Mouse (Mus musculus): ENCODE measurements around the gene Bmper. TPM values are rescaled to one million over a fixed set of nuclear protein-coding genes. Genes with fewer than 3 reads are reported as not detected.

The Bmper gene
- polyA plus RNA-seq, 1 experiment from 2014 or later, result 17.0 TPM

GRCm38 (mm10) chr9:23311956-23312355, 89.1 kb downstream of the Bmper start:
- H3K4me2 ChIP-seq (replicated peaks), result no peak overlapping the region
- H3K9me3 ChIP-seq, result no peaks in the 10 kb centered on the region
- no peaks in the 10 kb centered on the region for H3K36me3 ChIP-seq
- H3K27me3 ChIP-seq, result no peaks in the 10 kb centered on the region
- peaks cover 10% of the 10 kb centered on the region for H3K4me1 ChIP-seq
- no peak for ATAC-seq (replicated peaks)
- no peak overlapping the region for H3K27ac ChIP-seq (replicated peaks)
- H3K4me3 ChIP-seq, result no peak overlapping the region
- H3K9ac ChIP-seq (replicated peaks), result no peak overlapping the region

- Histone ChIP-seq H3K9me3 (no peaks in the 10 kb centered on the region), H3K4me1 (peaks cover 10% of the 10 kb centered on the region), H3K36me3 (no peaks in the 10 kb centered on the region), H3K4me3 (no peak overlapping the region), H3K27me3 (no peaks in the 10 kb centered on the region), H3K27ac (replicated peaks) (no peak overlapping the region), H3K9ac (replicated peaks) (no peak overlapping the region), H3K4me2 (replicated peaks) (no peak overlapping the region)
- 77% methylated on average over 2 of the region's 2 CpGs for WGBS
- ATAC-seq (replicated peaks), result no peak
Measured at GRCm38 (mm10) chr9:23312877-23313276, 90.0 kb downstream of the Bmper start.

- H3K27me3 ChIP-seq, result no peaks in the 10 kb centered on the region
- WGBS, result 93% methylated on average over 5 of the region's 5 CpGs
- no peak overlapping the region for H3K4me2 ChIP-seq (replicated peaks)
- peaks cover 9% of the 10 kb centered on the region for H3K4me1 ChIP-seq
- no peaks in the 10 kb centered on the region for H3K9me3 ChIP-seq
- no peak overlapping the region for H3K9ac ChIP-seq (replicated peaks)
- H3K36me3 ChIP-seq, result no peaks in the 10 kb centered on the region
- ATAC-seq (replicated peaks), result no peak
- H3K27ac ChIP-seq (replicated peaks), result no peak overlapping the region
- H3K4me3 ChIP-seq, result no peak overlapping the region
Measured at GRCm38 (mm10) chr9:23315631-23316330, 92.9 kb downstream of the Bmper start.

GRCm38 (mm10) chr9:23327830-23328229, 105.0 kb downstream of the Bmper start:
- H3K4me2 ChIP-seq (replicated peaks), result no peak overlapping the region
- no peak overlapping the region for H3K27ac ChIP-seq (replicated peaks)
- ATAC-seq (replicated peaks), result no peak
- no peak overlapping the region for H3K9ac ChIP-seq (replicated peaks)
- H3K9me3 ChIP-seq, result no peaks in the 10 kb centered on the region
- no peak overlapping the region for H3K4me3 ChIP-seq
- no peaks in the 10 kb centered on the region for H3K4me1 ChIP-seq
- H3K36me3 ChIP-seq, result no peaks in the 10 kb centered on the region
- no peaks in the 10 kb centered on the region for H3K27me3 ChIP-seq
- 86% methylated on average over 3 of the region's 3 CpGs for WGBS

- Histone ChIP-seq H3K36me3 (no peaks in the 10 kb centered on the region), H3K9ac (replicated peaks) (no peak overlapping the region), H3K4me3 (no peak overlapping the region), H3K4me2 (replicated peaks) (no peak overlapping the region), H3K27me3 (no peaks in the 10 kb centered on the region), H3K9me3 (no peaks in the 10 kb centered on the region), H3K27ac (replicated peaks) (no peak overlapping the region), H3K4me1 (0 out of 2 replicates have a peak, but pooled peaks cover 6% of the 10 kb centered on the region)
- WGBS, result 37% methylated on average over 3 of the region's 3 CpGs
- 0 out of 2 replicates have a peak, but pooled peaks have one; percentile 4 for ATAC-seq (replicated peaks)
Measured at GRCm38 (mm10) chr9:23333041-23333622, 110.3 kb downstream of the Bmper start.

- no peaks in the 10 kb centered on the region for H3K27me3 ChIP-seq
- no peak for ATAC-seq (replicated peaks)
- H3K4me3 ChIP-seq, result no peak overlapping the region
- H3K4me1 ChIP-seq, result no peaks in the 10 kb centered on the region
- no peak overlapping the region for H3K9ac ChIP-seq (replicated peaks)
- no peak overlapping the region for H3K4me2 ChIP-seq (replicated peaks)
- H3K36me3 ChIP-seq, result no peaks in the 10 kb centered on the region
- H3K9me3 ChIP-seq, result no peaks in the 10 kb centered on the region
- H3K27ac ChIP-seq (replicated peaks), result no peak overlapping the region
Measured at GRCm38 (mm10) chr9:23340551-23340950, 117.7 kb downstream of the Bmper start.

- Histone ChIP-seq H3K4me2 (replicated peaks) (no peak overlapping the region), H3K9ac (replicated peaks) (no peak overlapping the region), H3K9me3 (no peaks in the 10 kb centered on the region), H3K27me3 (no peaks in the 10 kb centered on the region), H3K4me3 (no peak overlapping the region), H3K4me1 (no peaks in the 10 kb centered on the region), H3K36me3 (no peaks in the 10 kb centered on the region), H3K27ac (replicated peaks) (no peak overlapping the region)
- no peak for ATAC-seq (replicated peaks)
Measured at GRCm38 (mm10) chr9:23341246-23341645, 118.4 kb downstream of the Bmper start.

- no peak overlapping the region for H3K4me2 ChIP-seq (replicated peaks)
- ATAC-seq (replicated peaks), result no peak
- no peak overlapping the region for H3K27ac ChIP-seq (replicated peaks)
- H3K36me3 ChIP-seq, result no peaks in the 10 kb centered on the region
- H3K9ac ChIP-seq (replicated peaks), result no peak overlapping the region
- no peaks in the 10 kb centered on the region for H3K27me3 ChIP-seq
- no peak overlapping the region for H3K4me3 ChIP-seq
- H3K9me3 ChIP-seq, result no peaks in the 10 kb centered on the region
- H3K4me1 ChIP-seq, result no peaks in the 10 kb centered on the region
Measured at GRCm38 (mm10) chr9:23344353-23344752, 121.5 kb downstream of the Bmper start.

GRCm38 (mm10) chr9:23345093-23345844, 122.4 kb downstream of the Bmper start:
- Histone ChIP-seq H3K27ac (replicated peaks) (no peak overlapping the region), H3K9me3 (no peaks in the 10 kb centered on the region), H3K4me1 (no peaks in the 10 kb centered on the region), H3K9ac (replicated peaks) (no peak overlapping the region), H3K27me3 (no peaks in the 10 kb centered on the region), H3K36me3 (no peaks in the 10 kb centered on the region), H3K4me3 (no peak overlapping the region), H3K4me2 (replicated peaks) (no peak overlapping the region)
- no peak for ATAC-seq (replicated peaks)
- 86% methylated on average over 8 of the region's 8 CpGs for WGBS

GRCm38 (mm10) chr9:23349603-23350002, 126.7 kb downstream of the Bmper start:
- Histone ChIP-seq H3K4me2 (replicated peaks) (no peak overlapping the region), H3K4me1 (peaks cover 3% of the 10 kb centered on the region; the same call in 1 of the 2 replicates), H3K36me3 (no peaks in the 10 kb centered on the region), H3K9ac (replicated peaks) (no peak overlapping the region), H3K27me3 (no peaks in the 10 kb centered on the region), H3K9me3 (no peaks in the 10 kb centered on the region), H3K4me3 (no peak overlapping the region), H3K27ac (replicated peaks) (no peak overlapping the region)
- WGBS, result 82% methylated on average over 5 of the region's 5 CpGs
- ATAC-seq (replicated peaks), result no peak

- H3K4me3 ChIP-seq, result no peak overlapping the region
- no peaks in the 10 kb centered on the region for H3K27me3 ChIP-seq
- no peak for ATAC-seq (replicated peaks)
- no peaks in the 10 kb centered on the region for H3K9me3 ChIP-seq
- no peak overlapping the region for H3K4me2 ChIP-seq (replicated peaks)
- H3K27ac ChIP-seq (replicated peaks), result no peak overlapping the region
- H3K36me3 ChIP-seq, result no peaks in the 10 kb centered on the region
- WGBS, result 88% methylated on average over 8 of the region's 8 CpGs
- H3K4me1 ChIP-seq, result peaks cover 3% of the 10 kb centered on the region; the same call in 1 of the 2 replicates
- no peak overlapping the region for H3K9ac ChIP-seq (replicated peaks)
Measured at GRCm38 (mm10) chr9:23351400-23351799, 128.5 kb downstream of the Bmper start.

- Histone ChIP-seq H3K9ac (replicated peaks) (no peak overlapping the region), H3K36me3 (no peaks in the 10 kb centered on the region), H3K27me3 (no peaks in the 10 kb centered on the region), H3K4me3 (no peak overlapping the region), H3K9me3 (no peaks in the 10 kb centered on the region), H3K27ac (replicated peaks) (no peak overlapping the region), H3K4me2 (replicated peaks) (no peak overlapping the region), H3K4me1 (peaks cover 3% of the 10 kb centered on the region; the same call in 1 of the 2 replicates)
- WGBS, result 95% methylated on average over 2 of the region's 2 CpGs
- ATAC-seq (replicated peaks), result no peak
Measured at GRCm38 (mm10) chr9:23352396-23352795, 129.5 kb downstream of the Bmper start.
